Mouse (Mus musculus): ENCODE measurements at regions not wholly inside any gene's neighbourhood (a gene's known extent, or its start where the extent isn't known, plus 50 kb on each side); places are given as distances from the start of the nearest gene placed in this dataset.
A peak's percentile ranks its signal among the peaks of the same experiment; 100 is the strongest.

- DNase-seq = peak; percentile 56 to 74
Observed at GRCm38 (mm10) chr2:93135324-93135723, 52.0 kb upstream of the Trp53i11 start.

- DNase-seq = no peak
Observed at GRCm38 (mm10) chr2:93133301-93133971, 53.9 kb upstream of the Trp53i11 start.

DNA sequence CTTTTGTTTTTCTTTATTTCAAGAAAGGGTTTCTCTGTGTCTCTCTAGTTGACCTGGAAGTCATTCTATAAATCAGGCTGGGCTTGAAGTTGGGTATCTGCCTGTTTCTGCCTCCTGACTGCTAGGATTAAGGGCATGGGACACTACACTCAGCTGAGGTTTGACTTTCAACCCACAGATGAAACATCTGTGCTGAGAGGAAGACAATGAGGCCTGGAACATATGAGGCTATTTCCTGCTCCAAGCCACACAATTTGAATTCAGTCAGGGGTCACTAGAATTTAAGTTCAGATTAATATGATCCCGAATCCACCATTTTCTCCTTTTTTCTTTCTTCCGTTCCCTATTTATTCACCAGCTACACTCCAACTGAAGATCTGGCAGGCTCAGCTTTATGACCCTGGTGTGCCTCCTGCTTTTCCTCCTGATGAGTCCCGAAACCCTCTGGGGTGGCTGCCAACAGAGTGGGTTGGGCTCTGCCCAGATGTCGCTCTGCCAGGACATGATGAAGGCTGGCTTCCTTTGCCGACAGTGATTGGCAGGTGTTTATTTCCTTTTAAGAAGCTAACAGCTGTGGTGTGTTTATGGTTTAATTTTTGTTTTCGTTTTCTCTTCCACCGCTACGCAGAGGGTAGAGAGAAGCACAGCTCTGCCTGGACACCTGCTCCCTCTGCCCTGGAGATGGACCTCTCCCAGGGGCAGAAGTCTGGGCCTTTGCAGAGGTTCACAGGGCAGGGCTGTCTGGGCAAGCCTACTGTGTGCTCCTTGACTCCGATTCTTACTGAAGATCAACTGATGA lies 55.3 kb upstream of the Trp53i11 start:
- DNase-seq = peak; percentile 71 to 76

GRCm38 (mm10) chr2:93131236-93131635 lies 56.1 kb upstream of the Trp53i11 start:
- DNase-seq = no peak

GRCm38 (mm10) chr2:93129176-93129575 lies 58.2 kb upstream of the Trp53i11 start:
- no peak for DNase-seq

- DNase-seq = peak; percentile 91 to 92
Observed at GRCm38 (mm10) chr2:93126595-93127165, 60.7 kb upstream of the Trp53i11 start.

DNA sequence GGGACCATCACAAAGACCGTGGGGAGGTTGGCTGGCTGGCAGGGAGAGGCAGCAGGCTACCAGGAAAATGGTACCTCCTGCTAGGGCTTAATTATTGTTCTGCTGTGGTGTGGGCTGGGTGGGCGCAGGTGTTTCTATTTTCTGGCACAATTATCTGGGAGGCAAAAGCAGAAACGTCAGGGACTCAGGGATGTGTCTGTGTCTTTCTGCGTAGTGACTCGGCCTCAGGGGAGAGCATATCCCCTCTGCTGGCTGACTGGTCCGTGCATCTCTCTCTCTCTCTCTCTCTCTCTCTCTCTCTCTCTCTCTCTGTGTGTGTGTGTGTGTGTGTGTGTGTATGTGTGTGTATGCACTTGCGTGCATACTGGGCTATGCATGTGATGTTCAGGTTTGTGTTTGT lies 61.2 kb upstream of the Trp53i11 start:
- no peak for DNase-seq

DNA sequence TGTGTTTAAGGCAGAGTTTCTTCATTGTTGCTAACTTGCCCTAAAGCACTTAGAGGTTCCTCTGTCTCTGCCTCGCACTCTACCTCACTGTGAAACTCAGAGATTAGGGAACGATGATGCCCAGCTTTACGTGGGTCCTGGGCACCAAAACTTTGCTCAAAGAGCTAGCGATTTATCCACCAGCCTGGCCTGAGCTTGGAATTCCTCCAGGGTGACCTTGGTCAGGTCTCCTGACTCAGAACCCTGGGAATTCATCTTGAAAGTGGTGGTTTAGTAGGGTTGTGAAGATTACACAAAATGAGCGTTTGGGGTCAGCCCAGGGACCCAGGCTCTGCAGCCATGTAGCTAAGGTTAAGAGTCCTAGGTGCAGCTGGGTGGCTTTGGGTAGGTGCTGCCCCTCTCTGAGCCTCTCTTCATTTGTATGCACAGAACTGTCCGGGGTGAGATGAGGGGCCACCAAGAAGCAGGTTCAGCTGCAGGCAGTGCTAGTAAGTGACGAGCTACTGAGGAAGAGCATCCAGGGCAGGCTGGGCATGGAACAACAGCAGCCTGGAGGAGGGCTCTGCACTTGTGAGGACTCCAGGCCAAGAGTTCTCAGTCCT lies 62.4 kb upstream of the Trp53i11 start:
- no peak for DNase-seq

- DNase-seq = no peak
Observed at GRCm38 (mm10) chr2:93123829-93124228, 63.5 kb upstream of the Trp53i11 start.

GRCm38 (mm10) chr2:93120386-93120785 lies 67.0 kb upstream of the Trp53i11 start:
- DNase-seq = no peak

- DNase-seq = no peak
Observed at GRCm38 (mm10) chr2:93119001-93119400, 68.3 kb upstream of the Trp53i11 start.

- no peak for DNase-seq
Observed at GRCm38 (mm10) chr2:93115303-93115702, 69.3 kb upstream of the Prdm11 start.

DNA sequence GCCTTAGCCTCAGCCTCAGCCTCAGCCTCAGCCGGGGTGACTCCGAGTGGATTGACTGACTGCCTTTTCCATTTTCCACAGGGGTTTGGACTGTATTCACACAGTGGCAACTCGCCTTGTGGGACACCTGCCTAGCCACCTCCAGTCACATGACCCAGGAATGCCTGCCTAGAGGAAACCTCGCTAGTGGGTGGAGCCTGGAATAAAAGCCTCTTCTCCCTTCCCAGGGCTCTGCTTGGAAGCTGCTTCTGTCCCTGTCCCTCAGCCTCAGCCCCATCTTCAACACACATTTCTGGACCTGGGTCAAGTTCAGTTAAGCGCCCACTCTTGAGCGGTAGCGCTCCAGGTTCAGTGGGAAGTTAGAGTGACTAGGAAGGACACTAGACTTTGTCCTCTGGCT lies 68.0 kb upstream of the Prdm11 start:
- no peak for DNase-seq

DNA sequence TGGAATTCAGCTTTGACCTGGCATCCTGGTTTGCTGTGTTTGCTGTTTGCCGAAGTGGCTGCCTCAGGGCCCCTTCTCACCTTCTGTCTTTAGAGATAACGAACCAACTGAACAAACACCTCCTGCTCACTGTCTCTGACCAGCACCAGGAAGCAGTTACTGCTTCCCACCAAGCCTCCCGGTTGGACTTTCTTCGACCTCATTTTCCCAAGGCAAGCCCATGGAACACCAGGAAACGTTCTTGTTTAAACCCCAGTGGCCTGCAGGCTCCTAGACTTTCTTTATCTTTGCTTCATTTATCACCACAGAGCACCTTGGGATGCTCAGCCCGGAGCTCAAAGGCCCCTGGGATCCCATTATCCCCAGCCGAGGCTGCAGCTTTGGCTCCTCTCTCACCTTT lies 66.4 kb upstream of the Prdm11 start:
- DNase-seq = no peak

DNA sequence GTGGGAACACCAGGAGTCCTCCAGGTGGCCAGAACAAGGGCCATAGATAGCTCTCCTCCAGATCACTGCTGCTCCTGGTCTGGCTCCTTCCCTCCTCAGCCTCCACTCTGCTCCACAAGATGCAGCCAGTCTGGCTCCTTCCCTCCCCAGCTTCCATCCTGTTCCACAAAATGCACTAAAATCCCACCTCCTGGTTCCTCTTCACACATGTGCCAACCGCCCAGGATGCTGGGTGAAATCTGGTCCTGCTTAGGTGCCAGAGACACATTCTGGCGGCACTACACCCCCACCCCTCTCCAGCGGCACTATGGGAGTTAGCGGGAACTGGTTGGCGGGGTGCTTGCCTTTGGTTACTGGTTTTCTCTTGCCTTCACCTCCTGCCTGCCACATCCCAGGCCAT lies 64.9 kb upstream of the Prdm11 start:
- no peak for DNase-seq

DNA sequence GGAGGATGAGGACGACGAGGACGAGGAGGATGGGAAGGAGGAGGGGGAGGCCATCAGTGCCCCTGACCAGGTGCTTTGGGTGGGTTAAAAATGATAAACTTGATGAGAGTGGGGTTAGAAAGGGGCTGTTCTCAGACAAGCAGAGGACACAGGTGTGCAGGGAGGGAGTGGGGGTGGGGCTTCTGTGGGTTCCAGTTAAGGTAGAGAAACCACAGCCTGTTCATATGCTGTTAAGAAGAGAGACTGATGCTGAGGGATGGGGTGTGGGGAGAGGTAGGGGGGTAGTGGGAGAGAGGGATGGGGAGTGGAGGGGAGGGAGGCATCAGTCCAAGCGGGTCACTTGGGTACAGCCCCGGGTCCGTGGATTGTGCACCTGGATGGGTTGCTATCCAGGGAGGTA lies 60.6 kb upstream of the Prdm11 start:
- no peak for DNase-seq

DNA sequence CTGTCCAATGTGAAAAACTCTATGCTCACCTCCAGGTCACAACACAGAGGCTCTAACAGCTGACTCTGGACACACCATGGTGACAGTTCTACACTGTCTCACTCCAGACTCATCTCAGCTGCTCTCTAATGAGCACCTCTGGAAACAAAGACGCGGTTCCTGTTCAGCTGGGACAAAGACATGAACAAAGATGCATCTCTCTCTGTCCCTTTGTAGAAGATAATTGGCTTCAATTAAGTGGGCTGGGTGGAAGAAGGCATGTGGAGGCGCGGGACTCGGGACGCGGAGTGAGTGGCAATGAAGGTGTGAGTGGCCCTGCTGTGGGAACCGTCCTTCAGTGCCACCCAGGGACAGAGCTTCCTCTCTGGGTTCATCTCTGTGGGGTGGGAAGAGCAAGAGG lies 56.0 kb upstream of the Prdm11 start:
- DNase-seq = no peak

- no peak for DNase-seq
Observed at GRCm38 (mm10) chr2:93099780-93100179, 53.8 kb upstream of the Prdm11 start.

GRCm38 (mm10) chr2:93097016-93097415 lies 51.0 kb upstream of the Prdm11 start:
- DNase-seq = no peak

- no peak for DNase-seq
Observed at GRCm38 (mm10) chr2:93096078-93096729, 50.2 kb upstream of the Prdm11 start.
